Comparison of ENCODE assay signal across 12 mouse cellular contexts in the genomic region with DNA sequence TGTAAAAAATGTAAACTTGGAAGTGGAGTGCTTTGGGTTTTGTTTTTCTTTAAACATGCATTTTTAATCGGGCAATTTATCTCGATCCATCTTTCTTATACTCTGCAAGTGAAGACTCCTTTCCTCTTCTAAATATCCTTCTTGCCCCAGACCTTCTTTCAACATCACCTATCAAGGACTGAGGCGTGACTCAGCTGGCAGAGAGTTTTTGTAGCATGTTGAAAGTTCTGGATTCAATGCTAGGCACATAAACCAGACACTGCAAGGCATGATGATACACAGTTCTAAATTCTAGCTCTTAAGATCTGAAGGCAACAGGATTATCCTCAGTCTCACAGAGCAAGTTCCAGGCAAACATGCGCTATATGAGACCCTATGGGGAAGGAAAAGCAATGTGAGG.
"Had no signal": no experiment of that assay in that cellular context is flagged by ENCODE, and none has a peak within 500 bp of the region (broad histone marks: within the 10 kb centered on the region; RNA-seq: fewer than 3 reads in every experiment).

No protein-coding gene starts in this region.

- DNase-seq: left cerebral cortex, postnatal 4 days; liver; liver, embryonic 13.5 days; liver, postnatal 0 days; lung, adult 18-20 months; lung, adult 2 months; lung, embryonic 14.5 days; lung, postnatal 10 days; lung, postnatal 14 days; lung, postnatal 36 days; lung, postnatal 4 days; midbrain, embryonic 14.5 days had no signal
